Mouse (Mus musculus): ENCODE data around the gene Adat3. TPM values are rescaled to one million over a fixed set of nuclear protein-coding genes. Genes with fewer than 3 reads are reported as not detected.
"Not testable (repeated sequence)": the region's sequence is repeated elsewhere in the genome, so short reads cannot be mapped to it uniquely, and the experiment has no call there.

Adat3 gene
- polyA plus RNA-seq, 1 experiment from 2014 or later: 7.8 TPM

- Histone ChIP-seq H3K4me3 (no peak overlapping the region), H3K27me3 (no peaks in the 10 kb centered on the region), H3K36me3 (peaks cover 63% of the 10 kb centered on the region), H3K27ac (replicated peaks) (no peak overlapping the region), H3K9me3 (no peaks in the 10 kb centered on the region), H3K4me2 (replicated peaks) (no peak overlapping the region), H3K4me1 (0 out of 2 replicates have a peak, but pooled peaks cover 2% of the 10 kb centered on the region), H3K9ac (replicated peaks) (no peak overlapping the region)
- ATAC-seq (ENCODE audit: low FRiP score, low read depth): no peak
- 86% methylated on average over 6 of the region's 6 CpGs for WGBS
Observed at GRCm38 (mm10) chr10:80635345-80635744, 32.7 kb downstream of the Adat3 start.

- 93% methylated on average over 10 of the region's 10 CpGs for WGBS
- no peak overlapping the region for H3K4me3 ChIP-seq
- no peaks in the 10 kb centered on the region for H3K4me1 ChIP-seq
- H3K9me3 ChIP-seq: no peaks in the 10 kb centered on the region
- no peak for ATAC-seq (ENCODE audit: low FRiP score, low read depth)
- peaks cover 63% of the 10 kb centered on the region for H3K36me3 ChIP-seq
- H3K9ac ChIP-seq (replicated peaks): no peak overlapping the region
- H3K27me3 ChIP-seq: no peaks in the 10 kb centered on the region
- no peak overlapping the region for H3K27ac ChIP-seq (replicated peaks)
- no peak overlapping the region for H3K4me2 ChIP-seq (replicated peaks)
Observed at GRCm38 (mm10) chr10:80646936-80647335, 44.3 kb downstream of the Adat3 start.

- not testable (repeated sequence) for H3K27ac ChIP-seq (replicated peaks); H3K4me1 ChIP-seq; H3K9ac ChIP-seq (replicated peaks); H3K4me2 ChIP-seq (replicated peaks); H3K27me3 ChIP-seq; H3K4me3 ChIP-seq; ATAC-seq (ENCODE audit: low FRiP score, low read depth); H3K9me3 ChIP-seq
- H3K36me3 ChIP-seq: peaks cover 33% of the 10 kb centered on the region
- 89% methylated on average over 6 of the region's 6 CpGs for WGBS
Observed at GRCm38 (mm10) chr10:80649910-80650309, 47.2 kb downstream of the Adat3 start.

- H3K36me3 ChIP-seq: peaks cover 28% of the 10 kb centered on the region
- no peak overlapping the region for H3K27ac ChIP-seq (replicated peaks)
- 95% methylated on average over 10 of the region's 10 CpGs for WGBS
- no peak overlapping the region for H3K4me3 ChIP-seq
- H3K4me2 ChIP-seq (replicated peaks): no peak overlapping the region
- ATAC-seq (ENCODE audit: low FRiP score, low read depth): no peak
- no peaks in the 10 kb centered on the region for H3K9me3 ChIP-seq
- no peaks in the 10 kb centered on the region for H3K27me3 ChIP-seq
- no peak overlapping the region for H3K9ac ChIP-seq (replicated peaks)
- H3K4me1 ChIP-seq: peaks cover 14% of the 10 kb centered on the region
Observed at GRCm38 (mm10) chr10:80650392-80650791, 47.7 kb downstream of the Adat3 start.

- H3K4me3 ChIP-seq: no peak overlapping the region
- H3K4me2 ChIP-seq (replicated peaks): no peak overlapping the region
- no peaks in the 10 kb centered on the region for H3K9me3 ChIP-seq
- no peak overlapping the region for H3K27ac ChIP-seq (replicated peaks)
- H3K9ac ChIP-seq (replicated peaks): no peak overlapping the region
- H3K36me3 ChIP-seq: peaks cover under 1% of the 10 kb centered on the region
- H3K4me1 ChIP-seq: peaks cover 22% of the 10 kb centered on the region
- H3K27me3 ChIP-seq: no peaks in the 10 kb centered on the region
- WGBS: 95% methylated on average over 6 of the region's 6 CpGs
- no peak for ATAC-seq (ENCODE audit: low FRiP score, low read depth)
Observed at GRCm38 (mm10) chr10:80653156-80653720, 50.6 kb downstream of the Adat3 start.

GRCm38 (mm10) chr10:80654866-80655265 is 52.2 kb downstream of the Adat3 start:
- peak overlapping the region; percentile 97; the same call in 1 of the 2 replicates for H3K9ac ChIP-seq (replicated peaks)
- no peaks in the 10 kb centered on the region for H3K27me3 ChIP-seq
- peak overlapping the region; percentile 96; the same call in 1 of the 2 replicates for H3K4me3 ChIP-seq
- WGBS: 91% methylated on average over 6 of the region's 6 CpGs
- peaks cover 27% of the 10 kb centered on the region for H3K4me1 ChIP-seq
- no peak overlapping the region for H3K27ac ChIP-seq (replicated peaks)
- H3K4me2 ChIP-seq (replicated peaks): peak overlapping the region; percentile 92
- no peak for ATAC-seq (ENCODE audit: low FRiP score, low read depth)
- no peaks in the 10 kb centered on the region for H3K9me3 ChIP-seq
- no peaks in the 10 kb centered on the region for H3K36me3 ChIP-seq

GRCm38 (mm10) chr10:80655406-80656129 is 52.9 kb downstream of the Adat3 start:
- H3K27me3 ChIP-seq: no peaks in the 10 kb centered on the region
- no peaks in the 10 kb centered on the region for H3K9me3 ChIP-seq
- under 1% methylated on average over 11 of the region's 12 CpGs for WGBS
- H3K4me2 ChIP-seq (replicated peaks): peak overlapping the region; percentile 92
- peak; percentile 54; the same call in 1 of the 2 replicates for ATAC-seq (ENCODE audit: low FRiP score, low read depth)
- H3K27ac ChIP-seq (replicated peaks): peak overlapping the region; percentile 88
- peaks cover 27% of the 10 kb centered on the region for H3K4me1 ChIP-seq
- H3K9ac ChIP-seq (replicated peaks): peak overlapping the region; percentile 97
- H3K4me3 ChIP-seq: peak overlapping the region; percentile 96
- no peaks in the 10 kb centered on the region for H3K36me3 ChIP-seq

- Histone ChIP-seq H3K4me1 (peaks cover 27% of the 10 kb centered on the region), H3K27ac (replicated peaks) (peak overlapping the region; percentile 88), H3K9ac (replicated peaks) (peak overlapping the region; percentile 97), H3K27me3 (no peaks in the 10 kb centered on the region), H3K36me3 (no peaks in the 10 kb centered on the region), H3K9me3 (no peaks in the 10 kb centered on the region), H3K4me3 (peak overlapping the region; percentile 96), H3K4me2 (replicated peaks) (peak overlapping the region; percentile 92)
- WGBS: under 1% methylated on average over 61 of the region's 72 CpGs
- peak; percentile 88 for ATAC-seq (ENCODE audit: low FRiP score, low read depth)
Observed at GRCm38 (mm10) chr10:80656130-80656862, 53.6 kb downstream of the Adat3 start.

- H3K9me3 ChIP-seq: no peaks in the 10 kb centered on the region
- H3K4me2 ChIP-seq (replicated peaks): peak within 1 kb of the TSS; percentile 92
- H3K27me3 ChIP-seq: no peaks in the 10 kb centered on the region
- H3K27ac ChIP-seq (replicated peaks): peak within 1 kb of the TSS; percentile 88
- peaks cover 27% of the 10 kb centered on the region for H3K4me1 ChIP-seq
- H3K9ac ChIP-seq (replicated peaks): peak within 1 kb of the TSS; percentile 97
- 21% methylated on average over 15 of the region's 15 CpGs for WGBS
- peak; percentile 42 for ATAC-seq (ENCODE audit: low FRiP score, low read depth)
- peak within 1 kb of the TSS; percentile 96 for H3K4me3 ChIP-seq
- H3K36me3 ChIP-seq: no peaks in the 10 kb centered on the region
Observed at GRCm38 (mm10) chr10:80656863-80657623, 54.4 kb downstream of the Adat3 start, which contains the start of gene Btbd2. TSS of gene Btbd2 (minus strand) at chr10:80657071.

Measured in midbrain, embryonic 12.5 days (tissue).